Comparison of ENCODE assay signal across 25 mouse cellular contexts in the genomic region with DNA sequence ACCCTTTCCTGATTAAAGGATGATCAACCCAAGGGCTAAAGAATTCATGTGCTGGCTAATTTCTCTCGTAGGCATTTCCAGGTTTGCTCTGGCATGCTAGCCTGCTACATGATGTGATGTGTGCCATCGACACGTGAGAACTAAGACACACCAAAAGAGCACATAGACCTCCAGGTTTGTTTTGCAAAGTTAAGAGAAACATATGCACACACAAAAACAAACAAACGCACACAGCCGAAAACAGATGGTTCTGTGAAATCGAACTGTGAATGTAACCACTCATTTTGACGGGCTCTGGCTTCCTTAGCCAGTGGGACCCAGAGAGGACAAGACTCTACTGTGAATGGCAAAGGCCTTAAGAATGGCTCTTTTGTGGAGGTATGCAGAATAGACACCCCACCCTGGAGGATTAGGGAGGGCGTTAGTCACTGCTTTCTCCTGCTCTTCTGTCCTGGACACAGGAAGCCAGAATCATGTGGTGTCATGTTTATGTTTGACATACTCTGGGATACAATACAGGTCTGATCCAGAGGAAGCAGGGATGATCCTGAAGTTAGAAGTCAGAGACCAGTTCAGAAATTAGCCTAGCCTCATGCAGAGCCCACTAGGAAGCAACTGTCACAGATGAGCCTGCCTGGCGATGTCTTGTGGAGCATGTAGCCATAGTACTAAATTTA.
DNase-seq lines count a peak whose midpoint lies in the region; ATAC-seq and TF ChIP-seq lines count a peak whose summit lies in the region.
"Had no signal": no experiment of that assay in that cellular context is flagged by ENCODE, and none has a peak within 500 bp of the region (broad histone marks: within the 10 kb centered on the region; RNA-seq: fewer than 3 reads in every experiment).

No protein-coding gene starts in this region.

- TF ChIP-seq CTCF in Patski (IDR thresholded peaks at IDR 0.05), result no peak

- no peak for ATAC-seq in heart, embryonic 16.5 days (replicated peaks; ENCODE audit: extremely low read depth, insufficient read depth, low FRiP score)
- no peak for ATAC-seq in kidney, embryonic 15.5 days (replicated peaks; ENCODE audit: low FRiP score)
- ATAC-seq in Patski, result peak; percentile 5

- no peak for DNase-seq in heart, embryonic 10.5 days (ENCODE audit: low spot score)
- DNase-seq in heart, postnatal 25 days (ENCODE audit: low spot score), result no peak
- no peak for DNase-seq in heart, postnatal 36 days
- DNase-seq in kidney, adult 8-10 months, result no peak
- DNase-seq in Patski (ENCODE audit: low read depth, low spot score), result no peak
- no peak for DNase-seq in left cerebral cortex, postnatal 25 days (ENCODE audit: low spot score in 2 of 2)
- DNase-seq: adrenal gland, postnatal 36 days; cerebellum, adult 11 months; cerebellum, adult 9-11 months; gastrocnemius, postnatal 25 days; heart, postnatal 4 days; left cerebral cortex, postnatal 4 days; lung, postnatal 4 days; midbrain, embryonic 14.5 days; right cerebral cortex, postnatal 14 days; thymus, adult 2 months; thymus, postnatal 4 days had no signal

- peaks cover 45% of the 10 kb centered on the region for H3K4me1 ChIP-seq in heart, embryonic 10.5 days
- peaks cover 21% of the 10 kb centered on the region for H3K4me1 ChIP-seq in heart, embryonic 16.5 days (ENCODE audit: control insufficient read depth, insufficient read depth, low read length)
- peaks cover 43% of the 10 kb centered on the region for H3K4me1 ChIP-seq in kidney, embryonic 15.5 days
- H3K4me1 ChIP-seq: limb, embryonic 15.5 days had no signal

- peak overlapping the region; percentile 68; the same call in 1 of the 2 replicates for H3K27ac ChIP-seq in heart, embryonic 10.5 days
- H3K27ac ChIP-seq in heart, embryonic 16.5 days (ENCODE audit: low read length), result 0 out of 2 replicates have a peak overlapping the region, but pooled peaks have one; percentile 9
- H3K27ac ChIP-seq in kidney, embryonic 15.5 days, result peak overlapping the region; percentile 29; the same call in 1 of the 2 replicates
- H3K27ac ChIP-seq: embryonic facial prominence, embryonic 15.5 days; hindbrain, embryonic 15.5 days; left cerebral cortex, adult 2 months; limb, embryonic 15.5 days; liver, embryonic 14.5 days; stomach, postnatal 0 days had no signal

- H3K4me2 ChIP-seq in heart, embryonic 16.5 days (ENCODE audit: low read depth, low read length), result no peak overlapping the region
- H3K4me2 ChIP-seq in kidney, embryonic 15.5 days, result no peak overlapping the region
- H3K4me2 ChIP-seq: embryonic facial prominence, embryonic 15.5 days; hindbrain, embryonic 15.5 days; limb, embryonic 15.5 days had no signal

- 70% methylated on average over 9 of the region's 9 CpGs for WGBS in heart, embryonic 10.5 days
- 77% methylated on average over 9 of the region's 9 CpGs for WGBS in heart, embryonic 16.5 days
- WGBS in kidney, embryonic 15.5 days, result 76% methylated on average over 9 of the region's 9 CpGs

- intact Hi-C loops in heart, postnatal 25 days (cut with DNase I), result no loop called here
- intact Hi-C loops in heart, postnatal 36 days (cut with DNase I), result no loop called here
- intact Hi-C loops in left cerebral cortex, postnatal 25 days (cut with DNase I), result no loop called here

- no peak overlapping the region for H3K4me3 ChIP-seq in heart, embryonic 10.5 days
- no peak overlapping the region for H3K4me3 ChIP-seq in heart, embryonic 16.5 days (ENCODE audit: low read length)
- no peak overlapping the region for H3K4me3 ChIP-seq in kidney, embryonic 15.5 days (replicated peaks)
- H3K4me3 ChIP-seq: embryonic facial prominence, embryonic 15.5 days; hindbrain, embryonic 15.5 days; left cerebral cortex, adult 2 months; limb, embryonic 15.5 days had no signal

- H3K36me3 ChIP-seq in heart, embryonic 10.5 days, result no peaks in the 10 kb centered on the region
- H3K36me3 ChIP-seq in heart, embryonic 16.5 days (ENCODE audit: control insufficient read depth, insufficient read depth), result no peaks in the 10 kb centered on the region
- no peaks in the 10 kb centered on the region for H3K36me3 ChIP-seq in kidney, embryonic 15.5 days
- H3K36me3 ChIP-seq: embryonic facial prominence, embryonic 15.5 days; hindbrain, embryonic 15.5 days; limb, embryonic 15.5 days had no signal

- in situ Hi-C loops in Patski (cut with MboI; ENCODE audit: low pct_unique_long_range_greater_than_20kb), result no loop called here

- H3K9ac ChIP-seq in heart, embryonic 16.5 days (ENCODE audit: low read length), result no peak overlapping the region
- H3K9ac ChIP-seq in kidney, embryonic 15.5 days, result no peak overlapping the region
- H3K9ac ChIP-seq: embryonic facial prominence, embryonic 15.5 days; hindbrain, embryonic 15.5 days; limb, embryonic 15.5 days; liver, embryonic 14.5 days had no signal

- POLR2A ChIA-PET in Patski (lab: Charles Lee), result no interaction called here

- H3K9me3 ChIP-seq in heart, embryonic 10.5 days, result no peaks in the 10 kb centered on the region
- H3K9me3 ChIP-seq in heart, embryonic 16.5 days (replicated peaks; ENCODE audit: control insufficient read depth, low read length), result no peaks in the 10 kb centered on the region
- no peaks in the 10 kb centered on the region for H3K9me3 ChIP-seq in kidney, embryonic 15.5 days (replicated peaks)
- H3K9me3 ChIP-seq: embryonic facial prominence, embryonic 15.5 days; hindbrain, embryonic 15.5 days; limb, embryonic 15.5 days had no signal

- CTCF ChIA-PET in Patski (lab: Charles Lee), result no interaction called here

- H3K27me3 ChIP-seq in heart, embryonic 10.5 days (ENCODE audit: insufficient read depth, poor library complexity, severe bottlenecking), result no peaks in the 10 kb centered on the region
- H3K27me3 ChIP-seq in heart, embryonic 16.5 days (ENCODE audit: control insufficient read depth, insufficient read depth, low read length), result no peaks in the 10 kb centered on the region
- no peaks in the 10 kb centered on the region for H3K27me3 ChIP-seq in kidney, embryonic 15.5 days
- H3K27me3 ChIP-seq in Patski, result no peaks in the 10 kb centered on the region
- H3K27me3 ChIP-seq: embryonic facial prominence, embryonic 15.5 days; hindbrain, embryonic 15.5 days; limb, embryonic 15.5 days had no signal

Comparison
In these comparisons a context has a peak if more than half of its experiments do, and no peak if none do; other contexts are left out.
1. H3K27ac ChIP-seq: peak in every context shown above with its lines; median percentile 68 in heart, embryonic 10.5 days; 29 in kidney, embryonic 15.5 days; 9 in heart, embryonic 16.5 days.